Mouse (Mus musculus) natural killer cell, adult 2 months (primary cell): ENCODE measurements around the gene Zfp444.
"Not testable (repeated sequence)": the region's sequence is repeated elsewhere in the genome, so short reads cannot be mapped to it uniquely, and the experiment has no call there.

ENCODE experiments used
- DNase-seq, 2 experiments: peaks; one replicate each; pipeline ENCODE4 v3.0.0; 2022; ENCODE audit warnings: low spot score in 2 of 2

The Zfp444 gene

GRCm38 (mm10) chr7:6214691-6215090 lies 42.7 kb downstream of the Zfp444 start:
- not testable (repeated sequence) for DNase-seq

GRCm38 (mm10) chr7:6220147-6220546 lies 48.1 kb downstream of the Zfp444 start:
- no peak for DNase-seq

GRCm38 (mm10) chr7:6221978-6222377 lies 50.0 kb downstream of the Zfp444 start, which contains the start of gene Zscan5b:
Gene Zscan5b, plus strand, starts transcription at chr7:6222278.
- DNase-seq, result no peak

- DNase-seq, result not testable (repeated sequence)
These were observed 56.5 kb downstream of the Zfp444 start for GRCm38 (mm10) chr7:6228491-6228890.

- no peak for DNase-seq
These were observed 67.8 kb downstream of the Zfp444 start for GRCm38 (mm10) chr7:6239787-6240186.

- peak; percentile 49 to 52 for DNase-seq
These were observed 68.9 kb downstream of the Zfp444 start for GRCm38 (mm10) chr7:6240841-6241425.
